Mouse (Mus musculus) heart, postnatal 0 days (tissue): Measurements from ENCODE around the gene Smad3. TPM values are rescaled to one million over a fixed set of nuclear protein-coding genes. Genes with fewer than 3 reads are reported as not detected.

Source experiments
- ATAC-seq: fragments of 200-750 bp; cut with Nextera tagmentation; 2 replicates; pipeline ENCODE4 v1.8.0; 2017; ENCODE audit warnings: low read depth, moderate number of reproducible peaks, moderate library complexity; ENCODE audit not compliant: insufficient read depth
- DNase-seq: peaks from one replicate; pipeline ENCODE4 v3.0.0-alpha.2; 2016; ENCODE audit warnings: low spot score
- H3K27ac ChIP-seq: fragments of 300-500 bp; sonication (generic); 2 replicates; pipeline ENCODE4 v1.5.1; 2014; ENCODE audit warnings: low read depth, mild to moderate bottlenecking
- H3K27me3 ChIP-seq: fragments of 300-500 bp; sonication (generic); 2 replicates; pipeline ENCODE4 v1.6.1; 2014; ENCODE audit warnings: low read length, mixed read lengths; ENCODE audit not compliant: control insufficient read depth, insufficient read depth
- H3K36me3 ChIP-seq: fragments of 300-500 bp; sonication (generic); replicated peaks from 2 replicates; pipeline ENCODE4 v1.6.1; 2014; ENCODE audit warnings: low read length, mixed read lengths; ENCODE audit not compliant: control insufficient read depth, insufficient read depth
- H3K4me1 ChIP-seq: fragments of 300-500 bp; sonication (generic); 2 replicates; pipeline ENCODE4 v1.6.1; 2014; ENCODE audit warnings: antibody characterized with exemption; ENCODE audit not compliant: control insufficient read depth, insufficient read depth
- H3K4me2 ChIP-seq: fragments of 300-500 bp; sonication (generic); 2 replicates; pipeline ENCODE4 v1.6.1; 2014; ENCODE audit warnings: low read depth, mild to moderate bottlenecking, low read length, moderate library complexity
- H3K4me3 ChIP-seq: fragments of 300-500 bp; sonication (generic); 2 replicates; pipeline ENCODE4 v1.5.1; 2014; ENCODE audit warnings: low read depth, low read length
- H3K9ac ChIP-seq: fragments of 300-500 bp; sonication (generic); replicated peaks from 2 replicates; pipeline ENCODE4 v1.6.1; 2014; ENCODE audit warnings: low read depth, low read length, mixed read lengths
- H3K9me3 ChIP-seq: fragments of 300-500 bp; sonication (generic); replicated peaks from 2 replicates; pipeline ENCODE4 v1.6.1; 2016; ENCODE audit warnings: low read length; ENCODE audit not compliant: control insufficient read depth
- CTCF ChIP-seq: IDR thresholded peaks from 2 replicates; pipeline ENCODE4 v1.5.1; 2016; ENCODE audit warnings: antibody characterized with exemption, control low read depth, low read depth
- EP300 ChIP-seq: IDR thresholded peaks from 2 replicates; pipeline ENCODE4 v1.6.1; 2016; ENCODE audit warnings: antibody characterized with exemption, low read depth
- WGBS: fragments of 180-500 bp; shearing (Covaris S2); extraction: QIAGEN DNeasy Blood & Tissue Kit; methylation state at CpG from one replicate; pipeline ENCODE4 v1.1.7; 2014; 5-methylcytosine and 5-hydroxymethylcytosine counted together
- polyA plus RNA-seq: library from polyadenylated mRNA; unstranded; fragments of >200 nt; fragmentation: Nextera tagmentation; extraction: Ambion mirVana; gene quantifications from 2 replicates; pipeline ENCODE4 v1.2.1, GENCODE M21; 2015
- total RNA-seq: library from RNA; depleted of rRNA; stranded (reverse); fragments of >200 nt; gene quantifications from 2 replicates; pipeline ENCODE4 v1.2.3, GENCODE M21; 2014; ENCODE audit warnings: low replicate concordance

The Smad3 gene
- total and polyA plus RNA-seq, 2 experiments from 2014 or later, result 6.0 to 30.2 TPM

DNA sequence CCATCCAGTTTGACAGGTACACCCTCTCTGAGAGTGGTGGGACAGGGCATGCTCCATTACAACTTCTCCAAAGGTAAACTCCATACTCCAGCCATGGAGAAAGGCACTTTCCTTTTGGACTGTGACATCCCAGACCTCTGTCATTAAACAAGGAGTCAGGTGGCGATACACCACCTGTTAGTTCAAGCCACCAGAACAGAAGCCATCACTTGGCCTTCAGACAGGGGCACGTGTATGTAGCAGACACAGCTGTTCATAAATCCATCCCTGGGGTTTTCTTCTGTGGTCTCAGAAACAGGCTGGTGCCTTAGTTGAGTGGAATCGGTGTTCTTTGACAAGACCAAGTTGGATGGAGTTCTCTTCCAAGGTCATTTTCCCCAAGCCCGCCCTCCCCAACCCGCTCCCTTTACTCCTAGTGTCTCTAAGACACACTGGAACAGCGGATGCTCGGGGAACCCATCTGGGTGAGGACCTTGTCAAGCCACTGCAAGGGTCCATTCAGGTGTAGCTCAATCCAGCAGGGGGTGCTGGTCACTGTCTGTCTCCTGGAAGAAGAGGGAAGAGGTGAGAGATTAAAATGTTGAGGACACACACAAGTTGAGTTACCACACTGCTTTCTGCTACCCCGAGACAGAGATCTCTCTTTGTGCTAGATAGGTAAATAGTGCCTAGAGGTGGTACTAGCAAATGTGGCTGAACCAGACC, 107.8 kb downstream of the Smad3 start:
- no peak overlapping the region for H3K4me3 ChIP-seq
- no peak overlapping the region for H3K9ac ChIP-seq
- no peak overlapping the region for H3K4me2 ChIP-seq
- peaks cover 48% of the 10 kb centered on the region for H3K36me3 ChIP-seq
- 85% methylated on average over 8 of the region's 8 CpGs for WGBS
- TF ChIP-seq EP300, result no peak
- TF ChIP-seq CTCF, result peak; percentile 60
- no peaks in the 10 kb centered on the region for H3K9me3 ChIP-seq
- H3K27me3 ChIP-seq, result no peaks in the 10 kb centered on the region
- ATAC-seq (no peak), DNase-seq (no peak)
- H3K27ac ChIP-seq, result no peak overlapping the region
- peaks cover 6% of the 10 kb centered on the region for H3K4me1 ChIP-seq

DNA sequence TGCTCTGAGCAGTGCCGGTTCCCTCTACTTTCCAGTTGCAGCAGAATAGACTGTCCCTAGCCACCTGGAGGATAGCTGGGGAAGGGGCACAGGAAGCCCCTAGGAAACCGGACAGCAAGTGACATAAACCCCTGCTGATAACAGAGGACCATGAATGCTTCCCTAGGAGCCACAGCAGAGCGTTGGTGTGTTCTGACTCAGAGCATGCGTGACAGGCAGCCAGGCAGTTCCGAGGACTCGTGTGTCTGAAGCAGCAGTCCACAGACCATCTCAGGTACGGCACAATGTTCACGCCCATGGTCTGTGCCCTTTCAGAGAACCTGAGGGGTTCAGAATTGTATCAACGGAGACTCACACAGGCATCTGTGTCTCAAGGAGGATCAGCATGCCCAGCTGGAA, 109.3 kb downstream of the Smad3 start:
- H3K27ac ChIP-seq, result no peak overlapping the region
- ATAC-seq (no peak), DNase-seq (no peak)
- H3K4me2 ChIP-seq, result no peak overlapping the region
- TF ChIP-seq CTCF (no peak), EP300 (no peak)
- no peak overlapping the region for H3K4me3 ChIP-seq
- 79% methylated on average over 9 of the region's 9 CpGs for WGBS
- no peaks in the 10 kb centered on the region; the same call in 1 of the 2 replicates for H3K4me1 ChIP-seq
- H3K27me3 ChIP-seq, result no peaks in the 10 kb centered on the region
- no peak overlapping the region for H3K9ac ChIP-seq
- peaks cover 54% of the 10 kb centered on the region for H3K36me3 ChIP-seq
- no peaks in the 10 kb centered on the region for H3K9me3 ChIP-seq

DNA sequence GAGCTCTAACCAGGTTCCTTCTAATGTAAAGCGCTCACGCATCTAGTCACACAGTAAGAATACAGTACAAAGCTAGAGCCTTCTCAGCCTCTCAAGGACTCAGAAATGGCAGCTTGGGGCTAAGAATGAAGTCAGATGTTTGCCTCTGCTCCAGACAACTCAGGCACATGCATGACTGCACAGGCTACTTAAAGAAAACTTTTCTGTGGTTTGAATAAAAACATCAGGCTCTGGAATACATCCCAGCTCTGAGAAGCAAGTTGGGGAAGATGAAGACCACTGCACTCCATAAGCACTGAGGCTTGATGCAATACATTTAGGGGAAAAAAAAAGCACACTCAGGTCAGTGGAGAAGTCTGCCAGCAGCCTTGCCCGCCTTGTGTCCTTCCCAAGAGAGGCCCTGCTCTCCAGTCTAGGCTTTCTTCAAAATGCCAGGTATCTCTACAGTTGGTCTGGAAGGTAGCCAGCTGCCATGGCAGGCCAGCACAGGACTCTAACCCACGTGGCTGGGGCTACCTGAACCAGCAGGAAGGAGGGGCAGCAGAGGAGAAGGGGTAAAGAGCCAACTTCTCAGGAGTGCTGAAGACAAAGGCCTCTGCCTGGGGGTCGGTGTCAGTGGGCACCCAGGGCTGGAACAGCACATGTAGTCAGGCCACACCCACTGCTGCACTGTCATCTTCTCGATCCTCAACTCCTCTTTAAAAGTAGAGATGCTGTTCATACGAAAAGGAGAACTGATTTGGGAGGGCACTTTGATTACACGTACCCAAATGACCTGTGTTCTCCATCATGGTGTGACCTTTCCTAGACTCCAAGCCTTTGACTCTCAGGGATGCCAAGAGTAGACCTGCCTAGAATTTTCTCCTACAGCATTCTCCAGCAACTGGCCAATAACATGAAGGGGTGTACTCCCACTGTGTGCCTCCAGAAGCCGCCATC, 109.9 kb downstream of the Smad3 start:
- no peaks in the 10 kb centered on the region; the same call in 1 of the 2 replicates for H3K4me1 ChIP-seq
- H3K4me3 ChIP-seq, result no peak overlapping the region
- WGBS, result 68% methylated on average over 9 of the region's 9 CpGs
- H3K9me3 ChIP-seq, result no peaks in the 10 kb centered on the region
- H3K27me3 ChIP-seq, result no peaks in the 10 kb centered on the region
- no peak overlapping the region for H3K9ac ChIP-seq
- ATAC-seq (no peak), DNase-seq (no peak)
- no peak for TF ChIP-seq EP300
- TF ChIP-seq CTCF, result no peak
- peaks cover 50% of the 10 kb centered on the region for H3K36me3 ChIP-seq
- H3K27ac ChIP-seq, result 0 out of 2 replicates have a peak overlapping the region, but pooled peaks have one; percentile 6
- H3K4me2 ChIP-seq, result no peak overlapping the region

DNA sequence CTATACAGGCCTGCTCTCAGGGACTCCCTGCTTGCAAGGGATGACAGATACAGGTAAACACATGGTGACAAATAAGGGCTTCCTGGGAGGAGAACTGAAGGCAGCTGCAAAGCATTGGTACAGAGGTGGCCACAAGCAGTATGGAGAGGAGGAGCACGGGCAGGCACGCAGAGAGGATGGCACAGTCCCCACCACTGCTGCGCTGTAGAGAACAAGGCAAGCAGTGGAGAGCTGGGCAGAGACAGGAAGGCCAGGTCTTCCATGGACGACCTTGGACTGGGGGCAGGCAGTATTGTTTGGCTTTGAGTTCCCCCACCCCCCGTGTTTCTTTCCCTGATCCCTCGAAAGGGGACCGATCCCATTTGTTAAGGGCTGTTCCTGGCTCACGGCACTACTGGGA, 112.7 kb downstream of the Smad3 start:
- no peaks in the 10 kb centered on the region for H3K27me3 ChIP-seq
- H3K9me3 ChIP-seq, result no peaks in the 10 kb centered on the region
- TF ChIP-seq EP300 (no peak), CTCF (no peak)
- no peak for ATAC-seq
- peaks cover 46% of the 10 kb centered on the region for H3K36me3 ChIP-seq
- WGBS, result 72% methylated on average over 8 of the region's 8 CpGs
- no peak overlapping the region for H3K9ac ChIP-seq
- H3K4me3 ChIP-seq, result no peak overlapping the region
- H3K4me2 ChIP-seq, result no peak overlapping the region
- DNase-seq, result no peak
- H3K4me1 ChIP-seq, result no peaks in the 10 kb centered on the region; the same call in 1 of the 2 replicates
- H3K27ac ChIP-seq, result no peak overlapping the region

DNA sequence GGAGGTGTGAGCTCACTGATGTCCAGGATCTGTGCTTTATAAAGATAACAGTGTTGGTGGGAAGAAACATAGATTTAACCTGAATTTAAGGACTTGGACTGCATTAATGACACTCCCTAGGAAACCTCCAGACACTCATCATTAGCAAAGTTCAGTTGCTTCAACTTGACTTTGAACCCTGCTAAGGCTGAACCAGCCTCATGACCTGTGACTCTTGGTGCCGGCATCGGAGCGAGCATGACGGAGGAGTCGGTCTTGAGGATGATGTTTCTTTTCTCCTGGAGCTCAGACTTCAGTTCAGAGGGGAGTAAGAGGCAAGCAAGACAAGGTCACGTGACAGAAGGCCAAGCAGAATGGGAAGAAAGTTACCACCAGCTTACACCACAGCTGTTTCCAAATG, 113.8 kb downstream of the Smad3 start:
- Histone ChIP-seq H3K4me2 (no peak overlapping the region), H3K27ac (no peak overlapping the region), H3K36me3 (peaks cover 46% of the 10 kb centered on the region), H3K27me3 (no peaks in the 10 kb centered on the region), H3K9ac (no peak overlapping the region), H3K4me1 (no peaks in the 10 kb centered on the region; the same call in 1 of the 2 replicates), H3K4me3 (no peak overlapping the region), H3K9me3 (no peaks in the 10 kb centered on the region)
- DNase-seq, result no peak
- no peak for ATAC-seq
- 92% methylated on average over 6 of the region's 6 CpGs for WGBS
- TF ChIP-seq CTCF, result no peak
